Mouse (Mus musculus) stomach, embryonic 14.5 days (tissue): Measurements from ENCODE around the gene Olfr764-ps1. TPM values are rescaled to one million over a fixed set of nuclear protein-coding genes. Genes with fewer than 3 reads are reported as not detected.
"Not testable (repeated sequence)": the region's sequence is repeated elsewhere in the genome, so short reads cannot be mapped to it uniquely, and the experiment has no call there.

Experiments
- ATAC-seq: fragments of 200-750 bp; cut with Nextera tagmentation; 2 replicates; pipeline ENCODE4 v1.8.0; 2017; ENCODE audit warnings: low read depth, moderate TSS enrichment; ENCODE audit not compliant: insufficient number of reproducible peaks, insufficient read depth, low FRiP score
- H3K27ac ChIP-seq: fragments of 300-500 bp; sonication (generic); 2 replicates; pipeline ENCODE4 v1.5.1; 2014; ENCODE audit warnings: mild to moderate bottlenecking, low read length, moderate library complexity, mixed read lengths
- H3K27me3 ChIP-seq: fragments of 300-500 bp; sonication (generic); 2 replicates; pipeline ENCODE4 v1.6.1; 2014; ENCODE audit warnings: low read length, control low read depth, mixed read lengths; ENCODE audit not compliant: control insufficient read depth, insufficient read depth
- H3K36me3 ChIP-seq: fragments of 300-500 bp; sonication (generic); 2 replicates; pipeline ENCODE4 v1.6.1; 2014; ENCODE audit warnings: mild to moderate bottlenecking, control low read depth, low read length, moderate library complexity, mixed read lengths; ENCODE audit not compliant: control insufficient read depth, insufficient read depth
- H3K4me1 ChIP-seq: fragments of 300-500 bp; sonication (generic); 2 replicates; pipeline ENCODE4 v1.6.1; 2014; ENCODE audit warnings: low read length, control low read depth, mixed read lengths; ENCODE audit not compliant: control insufficient read depth, insufficient read depth
- H3K4me2 ChIP-seq: fragments of 300-500 bp; sonication (generic); replicated peaks from 2 replicates; pipeline ENCODE4 v1.6.1; 2014; ENCODE audit warnings: low read depth, low read length, control low read depth
- H3K4me3 ChIP-seq: fragments of 300-500 bp; sonication (generic); 2 replicates; pipeline ENCODE4 v1.5.1; 2014; ENCODE audit warnings: low read depth, low read length, control low read depth
- H3K9ac ChIP-seq: fragments of 300-500 bp; sonication (generic); replicated peaks from 2 replicates; pipeline ENCODE4 v1.6.1; 2014; ENCODE audit warnings: low read depth, mild to moderate bottlenecking, control low read depth, low read length, moderate library complexity, mixed read lengths
- H3K9me3 ChIP-seq: fragments of 300-500 bp; sonication (generic); 2 replicates; pipeline ENCODE4 v1.6.1; 2016; ENCODE audit warnings: low read depth, low read length, control low read depth; ENCODE audit not compliant: control insufficient read depth
- WGBS: fragments of 180-500 bp; shearing (Covaris S2); extraction: QIAGEN DNeasy Blood & Tissue Kit; methylation state at CpG from one replicate; pipeline ENCODE4 v1.1.7; 2014; 5-methylcytosine and 5-hydroxymethylcytosine counted together
- polyA plus RNA-seq: library from polyadenylated mRNA; unstranded; fragments of >200 nt; fragmentation: Nextera tagmentation; extraction: Ambion mirVana; gene quantifications from 2 replicates; pipeline ENCODE4 v1.2.1, GENCODE M21; 2014

The Olfr764-ps1 gene
- polyA plus RNA-seq, 1 experiment from 2014 or later = not detected

DNA sequence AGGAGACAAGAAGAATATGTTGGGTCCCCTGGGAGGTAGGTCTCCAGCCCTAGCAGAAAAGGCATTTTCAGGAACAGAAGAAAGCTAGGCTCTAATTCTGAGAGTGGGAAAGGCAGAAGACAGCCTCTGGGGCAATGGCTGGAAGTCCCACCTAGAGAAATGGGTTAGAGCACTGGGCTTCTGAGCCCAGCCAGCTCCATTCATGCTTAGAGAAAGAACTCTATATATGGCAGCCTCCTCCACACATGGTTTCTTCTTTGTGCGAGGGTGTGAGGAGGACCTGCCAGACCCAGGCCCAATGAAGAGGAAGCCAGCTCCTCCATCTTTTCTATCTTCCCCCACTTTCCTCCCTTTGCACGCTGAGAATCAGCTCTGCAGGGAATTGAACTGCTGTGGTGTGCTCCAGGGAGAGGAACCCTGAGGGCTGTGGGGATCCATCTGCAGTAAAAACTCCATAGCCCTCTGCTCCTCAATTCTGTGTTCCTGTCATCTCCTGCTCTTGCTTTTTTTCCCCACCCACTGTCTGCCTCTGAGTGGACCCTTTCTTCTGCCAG lies 29.3 kb downstream of the Olfr764-ps1 start, which contains the start of gene Olfr763:
Gene Olfr763, plus strand, starts transcription at position 504 of the 554 bp plus-strand sequence.
- ATAC-seq = no peak
- Histone ChIP-seq H3K4me2 (no peak within 1 kb of the TSS), H3K9me3 (no peaks in the 10 kb centered on the region), H3K36me3 (no peaks in the 10 kb centered on the region), H3K4me3 (no peak within 1 kb of the TSS), H3K27ac (no peak within 1 kb of the TSS), H3K9ac (no peak within 1 kb of the TSS), H3K4me1 (no peaks in the 10 kb centered on the region), H3K27me3 (no peaks in the 10 kb centered on the region)
- 57% methylated on average over 2 of the region's 2 CpGs for WGBS

DNA sequence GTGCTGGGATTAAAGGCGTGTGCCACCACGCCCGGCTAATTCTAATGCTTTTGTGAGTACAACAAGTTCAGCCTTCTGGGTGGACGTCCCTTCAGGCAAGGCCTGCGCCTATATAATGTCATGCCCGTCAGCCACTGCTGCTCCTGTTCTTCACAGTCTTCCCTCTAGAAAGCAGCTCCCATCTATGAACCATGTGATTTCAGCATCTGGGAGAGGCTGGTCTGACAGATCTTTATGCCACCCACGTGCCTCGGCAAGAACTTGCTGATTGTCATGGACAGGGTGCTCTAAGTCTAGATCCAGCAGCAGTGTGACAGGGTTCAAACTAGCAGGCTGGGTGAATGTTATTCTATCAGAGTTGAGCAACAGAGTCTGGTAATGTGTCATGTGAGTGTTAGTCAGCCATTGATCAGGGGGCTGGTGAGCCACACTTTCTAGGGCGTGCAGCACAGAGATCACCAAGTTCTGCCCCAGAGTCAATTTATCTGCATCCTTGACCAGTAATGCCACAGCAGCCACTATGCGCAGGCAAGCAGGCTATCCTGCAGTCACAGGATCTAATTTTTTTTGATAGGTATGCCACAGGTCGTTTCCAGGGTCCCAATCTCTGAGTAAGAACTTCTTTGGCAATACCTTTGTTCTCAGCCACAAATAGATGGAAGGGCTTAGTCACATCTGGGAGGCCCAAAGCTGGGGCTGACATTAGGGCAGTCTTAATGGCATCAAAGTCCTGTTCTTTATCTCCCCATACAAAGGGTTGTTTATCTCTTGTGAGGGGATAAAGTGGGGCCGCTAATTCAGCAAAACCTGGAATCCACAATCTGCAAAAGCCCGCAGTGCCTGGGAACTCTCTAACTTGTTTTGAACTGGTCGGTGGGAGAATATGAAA lies 35.4 kb downstream of the Olfr764-ps1 start:
- Histone ChIP-seq H3K36me3 (no peaks in the 10 kb centered on the region), H3K9ac (no peak overlapping the region), H3K4me1 (no peaks in the 10 kb centered on the region), H3K9me3 (no peaks in the 10 kb centered on the region), H3K27ac (no peak overlapping the region), H3K27me3 (no peaks in the 10 kb centered on the region), H3K4me2 (no peak overlapping the region), H3K4me3 (no peak overlapping the region)
- 73% methylated on average over 14 of the region's 14 CpGs for WGBS
- no peak for ATAC-seq

DNA sequence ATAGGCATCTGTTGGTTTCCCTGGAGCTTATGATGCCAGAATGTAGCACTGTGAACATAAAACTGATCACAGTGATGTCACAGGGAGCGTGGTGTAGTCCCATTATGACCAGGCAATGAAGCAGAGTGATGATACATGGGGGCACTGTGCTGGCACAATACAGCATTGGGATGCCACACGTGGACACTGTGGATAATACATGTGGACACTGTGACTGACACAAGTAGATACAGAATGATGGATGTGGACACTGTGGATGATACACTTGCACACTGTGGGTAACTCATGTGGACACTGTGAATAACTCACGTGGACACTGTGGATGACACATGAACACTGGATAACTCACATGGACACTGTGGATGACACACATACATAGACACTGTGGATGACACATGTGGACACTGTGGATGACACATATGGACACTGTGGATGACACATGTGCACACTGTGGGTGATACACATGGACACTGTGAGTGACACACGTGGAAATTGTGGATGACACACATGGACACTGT lies 43.1 kb downstream of the Olfr764-ps1 start:
- WGBS = 74% methylated on average over 4 of the region's 4 CpGs

DNA sequence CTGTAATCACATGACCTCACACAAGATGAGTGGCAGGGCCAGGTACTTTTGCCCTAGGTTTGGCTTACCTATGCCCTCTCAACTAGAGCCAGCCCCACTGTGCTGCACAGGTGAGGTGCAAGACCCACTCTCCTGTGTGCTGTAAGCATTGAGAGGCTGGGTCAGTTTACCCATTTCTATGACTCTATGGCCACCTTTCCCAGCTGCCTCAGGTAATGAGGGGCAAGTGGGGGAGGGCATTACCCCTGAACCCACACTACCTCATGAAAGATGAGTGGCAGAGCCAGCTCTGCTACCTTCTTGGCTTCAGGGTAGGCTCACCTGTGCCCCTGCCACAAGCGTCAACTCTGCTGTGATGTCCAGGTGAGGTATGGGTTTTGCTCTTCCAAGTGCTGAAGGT lies 43.9 kb downstream of the Olfr764-ps1 start:
- WGBS = 96% methylated on average over 1 of the region's 1 CpGs
- H3K27me3 ChIP-seq = no peaks in the 10 kb centered on the region
- ATAC-seq = no peak; the same call in 1 of the 2 replicates

More for the DNA sequence above, 43.1 kb downstream of the Olfr764-ps1 start:
- Histone ChIP-seq H3K27ac (no peak overlapping the region), H3K36me3 (no peaks in the 10 kb centered on the region), H3K4me2 (no peak overlapping the region), H3K9me3 (no peaks in the 10 kb centered on the region), H3K27me3 (no peaks in the 10 kb centered on the region), H3K4me3 (no peak overlapping the region), H3K9ac (no peak overlapping the region), H3K4me1 (no peaks in the 10 kb centered on the region)
- no peak for ATAC-seq

DNA sequence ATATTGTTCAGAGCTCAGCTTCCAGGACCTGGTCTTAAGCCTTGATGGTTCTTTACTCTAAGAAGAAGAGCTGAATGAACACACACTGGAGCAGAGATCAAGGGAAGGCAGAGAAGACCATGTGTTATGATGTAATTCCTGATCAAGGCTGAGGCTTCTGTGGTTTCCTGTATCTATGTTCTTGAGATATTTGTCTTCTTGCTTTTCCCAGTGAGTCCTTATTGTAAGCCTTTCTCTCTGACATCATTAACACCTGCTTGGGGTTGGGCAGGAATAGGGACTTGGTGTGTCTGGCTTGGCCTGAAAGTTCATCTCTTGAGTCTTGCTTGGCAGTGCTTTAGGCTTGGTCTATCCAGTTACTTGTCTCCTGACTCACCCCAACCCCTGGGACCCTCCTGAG lies 48.7 kb downstream of the Olfr764-ps1 start:
- H3K36me3 ChIP-seq = no peaks in the 10 kb centered on the region
- H3K4me1 ChIP-seq = no peaks in the 10 kb centered on the region
- no peaks in the 10 kb centered on the region for H3K27me3 ChIP-seq
- H3K9me3 ChIP-seq = no peaks in the 10 kb centered on the region
- no peak overlapping the region for H3K9ac ChIP-seq
- no peak overlapping the region for H3K4me2 ChIP-seq
- no peak for ATAC-seq
- no peak overlapping the region for H3K27ac ChIP-seq
- no peak overlapping the region for H3K4me3 ChIP-seq

More for the DNA sequence above, 43.9 kb downstream of the Olfr764-ps1 start:
- no peak overlapping the region for H3K4me2 ChIP-seq
- H3K36me3 ChIP-seq = no peaks in the 10 kb centered on the region
- no peak overlapping the region for H3K9ac ChIP-seq
- no peaks in the 10 kb centered on the region for H3K9me3 ChIP-seq
- no peak overlapping the region for H3K4me3 ChIP-seq
- no peaks in the 10 kb centered on the region for H3K4me1 ChIP-seq
- H3K27ac ChIP-seq = no peak overlapping the region

DNA sequence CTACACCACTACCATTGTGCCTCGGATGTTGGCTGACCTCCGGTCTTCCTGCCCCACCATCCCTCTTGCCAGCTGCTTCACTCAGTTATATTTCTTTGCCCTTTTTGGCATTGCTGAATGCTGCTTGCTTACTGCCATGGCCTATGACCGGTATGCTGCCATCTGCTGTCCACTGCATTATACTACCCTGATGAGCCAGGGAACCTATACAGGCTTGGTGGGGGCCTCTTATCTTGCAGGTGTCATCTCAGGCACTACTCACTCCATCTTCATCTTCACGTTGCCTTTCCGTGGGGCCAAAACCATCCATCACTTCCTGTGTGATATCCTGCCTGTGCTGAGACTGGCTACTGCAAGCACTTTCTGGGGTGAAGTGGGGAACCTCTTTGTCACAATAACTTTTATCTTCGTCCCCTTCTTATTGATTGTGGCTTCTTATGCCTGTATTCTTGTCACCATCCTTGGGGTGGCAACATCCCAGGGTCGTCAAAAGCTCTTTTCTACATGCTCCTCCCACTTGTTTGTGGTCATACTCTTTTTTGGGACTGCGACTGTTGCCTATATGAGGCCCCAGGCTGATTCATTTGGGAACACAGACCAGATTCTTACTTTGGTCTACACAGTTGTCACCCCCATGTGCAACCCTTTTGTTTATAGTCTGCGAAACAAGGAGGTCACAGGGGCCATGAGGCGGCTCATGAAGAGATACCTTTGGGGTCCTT lies 49.4 kb downstream of the Olfr764-ps1 start:
- not testable (repeated sequence) for H3K9ac ChIP-seq, H3K4me1 ChIP-seq, H3K27me3 ChIP-seq, H3K4me3 ChIP-seq, H3K36me3 ChIP-seq, H3K9me3 ChIP-seq, H3K27ac ChIP-seq, H3K4me2 ChIP-seq, ATAC-seq
- WGBS = 56% methylated on average over 7 of the region's 10 CpGs

DNA sequence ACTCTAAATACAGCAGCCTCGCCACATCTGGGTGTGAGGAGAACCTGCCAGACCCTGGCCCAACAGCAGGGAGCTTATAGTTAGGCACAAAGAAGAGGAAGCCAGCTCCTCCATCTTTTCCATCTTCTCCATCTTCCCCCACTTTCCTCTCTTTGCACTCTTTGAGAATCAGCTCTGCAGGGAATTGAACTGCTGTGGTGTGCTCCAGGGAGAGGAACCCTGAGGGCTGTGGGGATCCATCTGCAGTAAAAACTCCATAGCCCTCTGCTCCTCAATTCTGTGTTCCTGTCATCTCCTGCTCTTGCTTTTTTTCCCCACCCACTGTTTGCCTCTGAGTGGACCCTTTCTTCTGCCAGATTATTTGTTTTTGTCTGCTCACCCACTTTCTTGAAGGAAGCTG lies 50.6 kb downstream of the Olfr764-ps1 start, which contains the start of gene Olfr9:
Gene Olfr9, plus strand, starts transcription at position 301 of the 400 bp plus-strand sequence.
- H3K36me3 ChIP-seq, H3K9me3 ChIP-seq, H3K27ac ChIP-seq, H3K4me3 ChIP-seq, H3K4me1 ChIP-seq, H3K4me2 ChIP-seq, ATAC-seq, H3K9ac ChIP-seq, H3K27me3 ChIP-seq: not testable (repeated sequence)
- WGBS = 75% methylated on average over 1 of the region's 1 CpGs
